Mouse (Mus musculus): Measurements from ENCODE around the gene Snx20.

Snx20 gene

GRCm38 (mm10) chr8:88604065-88605038 lies 31.6 kb downstream of the Snx20 start:
- DNase-seq: peak; percentile 13

DNA sequence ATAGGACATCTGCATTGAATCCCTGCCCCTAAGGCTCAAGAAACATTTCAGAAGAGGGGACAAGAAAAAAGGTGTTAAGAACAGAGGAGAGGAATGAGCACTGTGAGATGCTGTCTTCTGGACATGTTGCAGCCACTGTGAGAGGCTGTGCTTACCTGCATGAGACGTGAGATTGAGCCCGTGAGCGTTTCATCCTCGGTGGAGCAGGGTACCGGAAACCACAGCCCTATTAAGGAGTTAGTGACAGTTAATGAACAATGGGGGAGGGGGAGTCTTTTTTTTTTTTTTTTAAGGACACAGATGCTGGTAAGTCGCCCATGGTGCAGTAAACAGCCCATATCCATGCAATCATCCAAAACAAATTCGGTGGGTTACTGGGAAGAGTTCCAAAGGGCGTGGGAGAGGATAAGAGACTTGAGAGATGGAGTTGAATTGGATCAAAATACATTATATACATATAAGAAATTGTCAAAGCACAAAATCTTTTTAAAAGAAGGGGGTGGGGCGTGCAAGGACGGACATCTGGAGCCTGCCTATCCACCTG lies 32.4 kb downstream of the Snx20 start:
- no peak for DNase-seq

DNA sequence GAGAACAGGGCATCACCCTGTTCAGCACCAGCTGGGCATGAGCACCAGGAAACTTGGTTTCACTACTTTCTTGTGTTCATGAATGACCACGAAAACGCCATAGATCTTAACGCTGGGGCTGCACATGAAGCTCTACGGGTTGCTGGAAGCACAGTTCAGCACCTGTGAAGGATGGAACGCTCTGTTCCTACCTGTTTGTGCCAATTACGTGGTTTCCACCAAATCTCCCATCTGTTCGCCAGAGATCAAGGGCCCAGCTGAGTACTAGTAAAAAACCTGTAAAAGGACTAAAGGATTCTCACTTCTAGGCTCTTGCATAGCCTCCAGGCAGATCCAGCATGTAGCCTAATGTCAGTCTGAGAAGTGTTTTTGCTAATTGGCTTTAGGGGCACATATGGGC lies 36.4 kb downstream of the Snx20 start:
- DNase-seq: no peak

- no peak for DNase-seq
Measured at GRCm38 (mm10) chr8:88598578-88598977, 37.4 kb downstream of the Snx20 start.

DNA sequence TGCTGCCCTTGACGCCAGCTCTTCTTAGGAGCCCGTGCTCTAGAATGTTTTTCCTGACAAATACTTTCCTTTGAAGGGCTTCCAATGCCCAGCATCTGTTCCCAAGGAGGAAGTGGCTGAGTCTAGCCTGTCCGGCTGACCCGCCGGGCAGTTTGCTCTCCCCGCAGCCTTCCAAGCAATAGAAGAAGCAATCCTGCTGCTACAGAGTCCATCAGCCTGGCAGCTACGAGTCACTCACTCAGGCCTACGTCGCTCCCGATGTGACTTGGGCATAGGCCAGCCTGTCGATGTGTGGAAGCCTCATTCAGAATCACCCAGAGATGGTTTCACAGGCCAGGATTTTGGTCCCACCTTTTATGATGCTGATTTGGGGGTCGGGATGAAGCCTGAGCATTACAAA lies 39.9 kb downstream of the Snx20 start:
- DNase-seq: no peak

- DNase-seq: no peak
Measured at GRCm38 (mm10) chr8:88593947-88594346, 42.0 kb downstream of the Snx20 start.

DNA sequence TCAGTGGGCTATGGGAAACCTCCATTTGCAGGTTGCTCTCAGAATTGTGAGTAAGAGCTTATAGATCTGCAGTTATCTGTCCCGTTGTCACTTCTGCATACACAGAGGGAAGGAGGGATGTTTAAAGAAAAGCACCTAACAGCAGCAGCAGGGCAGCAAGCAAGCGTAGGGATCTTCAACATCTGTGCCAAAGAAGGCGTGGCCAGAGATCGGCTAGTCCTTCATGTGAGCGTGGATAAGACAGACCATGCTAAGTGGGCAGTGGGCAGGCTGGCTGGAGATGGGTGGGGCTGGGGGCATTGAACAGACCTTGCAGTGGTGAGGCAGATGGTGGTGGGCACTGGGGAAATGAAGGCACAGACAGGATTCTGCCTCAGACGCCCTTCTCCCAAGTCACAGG lies 45.7 kb downstream of the Snx20 start:
- DNase-seq: no peak

DNA sequence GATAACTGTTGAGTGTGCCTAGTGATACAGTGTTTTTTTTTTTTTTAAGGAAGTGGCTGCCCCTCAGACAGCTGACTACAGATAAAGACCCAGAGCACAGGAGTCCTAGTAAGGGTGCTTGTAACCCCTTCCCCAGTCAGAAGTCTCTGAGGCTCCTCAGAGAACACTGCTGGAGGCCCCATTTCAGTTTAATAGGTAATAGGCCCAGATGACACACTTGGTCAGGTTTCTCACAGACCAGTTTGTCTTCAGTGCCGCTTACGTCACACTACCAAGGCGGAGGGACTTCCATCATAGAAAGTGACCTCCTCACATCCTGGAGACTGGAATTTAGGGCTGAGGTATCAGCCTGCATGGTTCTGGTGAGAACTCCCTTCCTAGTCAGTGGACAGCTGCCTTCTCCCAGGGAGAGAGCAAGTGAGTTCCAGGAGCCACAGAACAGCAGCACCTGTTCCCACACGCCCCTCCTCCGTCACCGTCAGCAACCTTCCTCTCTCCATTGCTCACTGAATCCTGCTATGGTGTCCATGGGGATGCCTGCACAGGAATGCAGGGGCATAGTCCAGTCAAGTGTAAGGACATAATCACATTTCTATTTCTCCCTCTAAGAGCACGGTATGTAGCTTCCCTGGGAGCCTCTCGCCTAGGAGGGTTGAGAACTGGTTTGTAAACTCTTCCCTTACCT lies 47.6 kb downstream of the Snx20 start:
- DNase-seq: no peak

DNA sequence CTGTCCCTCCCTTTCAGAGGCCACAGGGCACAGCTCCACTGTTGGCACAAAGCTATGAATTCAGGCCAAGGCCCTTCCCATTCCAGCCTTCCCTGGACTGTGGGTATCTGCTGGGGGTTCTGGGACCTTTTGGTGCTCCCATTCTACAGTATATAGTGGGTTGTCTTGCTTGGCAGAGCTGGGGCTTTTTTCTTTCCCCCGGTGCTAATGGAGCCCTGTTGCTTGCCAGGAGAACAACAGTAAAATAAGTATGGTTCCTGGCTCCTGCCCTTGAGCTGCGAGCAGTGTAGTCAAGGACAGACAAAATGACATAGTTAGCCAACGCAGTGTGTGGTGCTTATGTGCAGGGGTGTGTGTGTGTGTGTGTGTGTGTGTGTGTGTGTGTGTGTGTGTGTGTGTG lies 52.1 kb downstream of the Snx20 start:
- DNase-seq: no peak

DNA sequence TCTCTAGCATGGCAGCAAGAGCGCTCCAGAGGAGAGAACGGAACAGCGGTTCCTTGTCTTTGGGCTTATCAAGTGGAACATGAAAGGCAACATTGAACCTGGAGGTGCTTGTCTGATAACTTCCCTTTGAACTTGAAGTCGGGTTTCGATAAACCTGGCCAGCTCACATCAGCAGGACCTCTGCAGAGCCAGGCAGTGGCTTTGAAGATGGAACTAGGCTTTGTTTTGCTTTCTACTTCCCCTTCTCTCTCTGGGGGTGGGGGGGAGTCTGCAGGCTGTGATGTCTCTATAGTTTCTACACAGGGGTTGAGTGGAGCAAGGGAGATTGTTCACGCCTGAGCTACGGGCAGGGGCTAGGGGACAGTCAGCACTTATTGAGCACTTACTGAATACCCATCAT lies 55.1 kb downstream of the Snx20 start:
- DNase-seq: no peak

DNA sequence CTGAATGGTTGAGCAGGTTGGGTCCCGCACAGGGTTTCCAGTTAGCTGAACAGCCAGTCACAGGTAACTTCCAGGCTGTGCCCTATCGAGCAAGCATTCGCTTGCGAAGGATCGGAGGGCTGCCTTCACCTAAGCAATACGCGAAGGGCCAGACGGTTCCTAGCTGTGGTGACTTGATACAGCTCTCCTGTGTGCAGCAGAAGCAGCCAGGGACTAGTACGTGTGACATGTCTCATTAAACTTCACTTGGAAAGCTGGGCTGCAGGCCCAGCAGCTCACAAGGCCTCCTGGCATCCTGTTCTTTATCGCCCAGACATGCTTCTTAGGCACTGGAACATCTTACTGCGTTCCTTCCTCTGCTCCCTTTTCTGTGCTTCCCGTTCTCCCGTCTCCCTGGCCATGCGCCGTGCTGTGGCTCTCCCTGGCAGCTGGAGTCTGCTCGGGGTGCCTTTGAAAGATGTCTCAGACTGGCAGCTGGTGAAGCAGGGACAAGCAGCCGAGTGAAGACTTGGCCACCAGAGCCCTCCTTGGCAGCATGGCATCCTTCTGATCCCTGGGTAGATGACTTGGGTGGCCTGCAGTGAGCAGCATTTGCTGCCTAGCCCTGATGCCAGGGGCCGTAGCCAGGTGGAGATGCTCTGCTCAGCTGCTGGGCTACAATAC lies 56.1 kb downstream of the Snx20 start:
- no peak for DNase-seq

DNA sequence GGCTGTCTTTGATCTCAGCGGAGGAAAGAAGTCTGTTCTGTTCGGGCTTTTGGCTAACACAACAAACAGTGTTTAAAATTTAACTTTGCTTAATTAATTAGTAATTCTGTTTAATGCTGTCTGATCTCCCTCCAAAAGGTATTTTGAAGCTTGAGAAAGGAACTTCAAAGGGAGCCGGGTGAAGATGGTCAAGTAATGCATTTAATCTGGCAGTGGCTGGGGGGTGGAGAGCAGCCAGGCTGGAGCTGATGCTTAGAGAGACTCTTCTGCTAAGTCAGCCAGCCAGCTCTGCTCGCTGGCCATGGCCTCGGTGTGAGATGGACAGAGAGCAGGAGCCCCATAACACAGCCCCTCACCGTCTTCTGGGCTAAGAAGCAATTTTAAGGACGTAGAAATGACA lies 56.7 kb downstream of the Snx20 start:
- peak; percentile 68 for DNase-seq

GRCm38 (mm10) chr8:88578413-88579175 lies 57.3 kb downstream of the Snx20 start:
- no peak for DNase-seq

- no peak for DNase-seq
Measured at GRCm38 (mm10) chr8:88577666-88578065, 58.3 kb downstream of the Snx20 start.
